Mouse (Mus musculus) gonadal fat pad, adult 2 months (tissue): ENCODE data around the gene Jund. TPM values are rescaled to one million over a fixed set of nuclear protein-coding genes. Genes with fewer than 3 reads are reported as not detected.

Experiments used
- DNase-seq: peaks from one replicate; pipeline ENCODE4 v3.0.0-alpha.2; 2012; ENCODE audit warnings: low read depth
- polyA plus RNA-seq: library from polyadenylated mRNA; depleted of rRNA; stranded (reverse); fragments of >200 nt; gene quantifications from 2 replicates; pipeline ENCODE4 v1.2.3, GENCODE M21; 2012

Jund gene
- polyA plus RNA-seq, 1 experiment, result 170 TPM

DNA sequence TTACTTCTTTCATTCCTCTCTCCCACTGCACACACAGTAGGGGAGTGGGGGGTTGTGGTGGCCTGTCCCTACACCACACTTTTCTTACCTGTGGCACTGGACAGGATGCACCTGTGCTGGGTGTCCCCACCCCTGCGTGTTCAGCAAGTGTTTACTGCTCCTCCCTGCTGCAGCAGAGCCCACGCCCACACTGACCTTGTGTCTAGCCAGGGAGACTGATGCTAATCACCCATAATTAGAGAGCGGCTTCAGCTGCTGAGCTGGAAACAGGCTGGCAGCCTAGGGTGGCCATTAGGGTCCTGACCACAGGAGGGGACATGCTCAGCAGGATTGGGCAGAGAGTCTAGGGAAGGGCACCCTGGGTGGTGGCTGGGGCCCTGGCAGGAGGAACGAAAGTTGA lies 24.0 kb upstream of the Jund start:
- DNase-seq, result no peak

DNA sequence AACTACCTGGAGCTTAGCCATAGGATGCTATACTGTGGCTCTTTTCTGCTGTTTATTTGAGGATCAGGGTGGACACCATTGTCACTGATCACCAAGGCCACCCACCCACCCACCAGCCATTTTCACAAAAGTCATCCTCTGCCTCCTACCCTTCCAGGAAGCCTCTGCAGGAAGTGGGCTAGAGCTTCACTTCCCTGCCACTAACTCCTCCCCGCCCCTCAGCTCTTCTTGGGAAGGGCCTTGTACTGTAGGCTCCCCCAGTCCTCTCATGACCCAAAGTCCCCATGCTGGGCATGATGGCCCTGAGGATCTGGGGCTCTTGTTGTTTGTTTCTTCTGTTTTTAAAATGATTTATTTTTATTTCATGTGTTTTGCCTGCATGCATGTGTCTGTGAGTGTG lies 23.4 kb upstream of the Jund start:
- no peak for DNase-seq

GRCm38 (mm10) chr8:70677451-70678080 lies 21.2 kb upstream of the Jund start:
- DNase-seq, result no peak

- no peak for DNase-seq
Measured at GRCm38 (mm10) chr8:70678679-70679078, 20.1 kb upstream of the Jund start.

DNA sequence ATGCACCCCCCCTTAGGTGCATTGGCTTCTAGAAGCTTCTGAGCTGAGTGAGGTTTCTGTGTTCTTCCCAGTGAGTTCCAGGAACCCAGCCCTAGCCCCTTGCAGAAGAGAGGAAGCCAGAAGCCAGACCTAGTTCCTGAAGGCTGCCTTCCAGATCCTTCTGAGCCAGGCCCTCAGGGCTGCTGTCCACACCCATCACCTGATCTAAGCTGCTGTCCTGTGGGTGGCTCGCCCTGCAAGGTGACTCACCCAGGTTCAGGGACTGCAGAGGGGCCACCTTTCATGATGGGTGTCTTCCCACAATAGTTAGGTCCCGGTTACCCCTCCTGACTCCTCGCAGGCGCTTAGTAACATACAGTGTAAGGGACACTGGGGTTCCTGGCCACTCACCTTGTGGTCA lies 19.3 kb upstream of the Jund start:
- no peak for DNase-seq

DNA sequence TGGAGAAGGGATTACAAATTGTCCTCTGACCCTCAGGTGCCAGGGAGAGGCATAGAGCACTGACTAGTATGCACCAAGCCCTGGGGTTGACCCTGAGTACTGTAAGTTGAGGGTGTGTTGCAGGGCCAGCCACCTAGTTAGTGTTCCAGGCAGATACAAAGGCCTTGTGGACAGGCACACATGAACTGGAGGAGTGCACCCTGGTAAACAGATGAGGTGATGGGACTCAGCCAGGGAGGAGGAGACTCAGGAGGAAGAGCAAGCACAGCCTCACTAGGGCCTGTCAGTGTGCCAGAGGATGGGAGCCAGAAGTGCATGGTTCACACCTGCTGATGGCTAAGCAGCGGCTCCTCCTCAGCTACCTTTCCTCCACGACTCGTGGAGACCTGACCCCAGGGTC lies 18.7 kb upstream of the Jund start:
- DNase-seq, result no peak

GRCm38 (mm10) chr8:70681410-70681809 lies 17.3 kb upstream of the Jund start:
- DNase-seq, result no peak

DNA sequence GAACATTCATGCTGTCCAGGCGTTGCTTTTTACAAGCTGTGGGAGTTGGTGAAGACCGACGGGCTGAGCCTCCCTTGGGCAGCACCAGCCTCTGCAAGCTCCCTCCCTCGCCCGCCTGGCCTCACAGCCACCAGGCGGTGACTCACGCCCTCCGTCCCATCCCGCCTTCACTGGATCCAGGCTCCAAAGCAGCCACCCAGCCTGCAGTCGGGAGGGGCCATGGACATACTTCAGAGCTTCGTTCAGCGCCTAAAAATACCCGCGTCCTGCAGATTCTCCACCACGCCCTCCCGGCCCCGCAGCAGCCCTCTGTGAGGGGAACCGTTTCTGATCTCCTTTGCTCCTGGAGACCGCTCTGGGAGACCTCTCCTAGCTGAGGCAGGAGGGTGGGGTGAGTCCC lies 16.6 kb upstream of the Jund start:
- DNase-seq, result no peak

GRCm38 (mm10) chr8:70682692-70683091 lies 16.1 kb upstream of the Jund start:
- no peak for DNase-seq

- no peak for DNase-seq
Measured at GRCm38 (mm10) chr8:70684291-70684690, 14.5 kb upstream of the Jund start.

DNA sequence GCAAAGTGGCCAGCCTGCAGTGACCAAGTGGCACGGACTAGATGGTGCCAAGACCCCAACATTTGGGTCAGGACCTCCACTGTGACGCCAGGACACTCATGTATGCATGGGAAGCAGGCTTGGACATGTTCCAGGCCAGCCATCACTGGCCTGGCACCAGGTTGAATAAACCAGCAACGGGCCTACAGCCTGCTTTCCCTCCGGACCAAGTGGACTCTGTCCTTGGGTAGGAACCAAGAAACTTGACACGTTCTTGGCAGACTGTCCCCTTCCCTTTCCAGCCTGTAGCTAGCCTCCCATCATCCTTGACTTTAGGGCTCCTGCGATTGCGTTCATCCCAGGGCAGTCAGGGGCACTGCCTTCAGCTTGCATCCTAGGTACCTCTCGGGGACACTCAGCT lies 11.2 kb upstream of the Jund start:
- no peak for DNase-seq

DNA sequence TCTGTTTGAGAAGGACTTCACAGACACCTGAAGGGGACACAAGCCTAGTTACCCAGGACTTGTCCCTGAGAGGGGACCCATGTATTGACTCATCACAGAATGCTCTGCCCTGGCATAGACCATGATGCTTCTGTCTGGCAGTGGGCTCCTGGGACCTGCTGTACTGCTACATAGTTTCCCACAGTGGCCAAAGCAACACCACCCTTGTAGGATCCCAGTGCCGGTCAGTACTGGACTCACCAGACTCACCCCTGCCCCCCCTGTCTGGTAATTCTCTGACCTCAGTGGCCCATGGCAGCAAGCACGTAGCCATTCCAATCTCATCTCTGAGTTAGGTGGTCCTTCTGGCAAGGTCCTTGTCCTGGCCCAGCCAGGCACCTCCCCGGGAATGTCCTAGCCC lies 10.6 kb upstream of the Jund start:
- no peak for DNase-seq

GRCm38 (mm10) chr8:70689892-70690390 lies 8.8 kb upstream of the Jund start:
- no peak for DNase-seq

DNA sequence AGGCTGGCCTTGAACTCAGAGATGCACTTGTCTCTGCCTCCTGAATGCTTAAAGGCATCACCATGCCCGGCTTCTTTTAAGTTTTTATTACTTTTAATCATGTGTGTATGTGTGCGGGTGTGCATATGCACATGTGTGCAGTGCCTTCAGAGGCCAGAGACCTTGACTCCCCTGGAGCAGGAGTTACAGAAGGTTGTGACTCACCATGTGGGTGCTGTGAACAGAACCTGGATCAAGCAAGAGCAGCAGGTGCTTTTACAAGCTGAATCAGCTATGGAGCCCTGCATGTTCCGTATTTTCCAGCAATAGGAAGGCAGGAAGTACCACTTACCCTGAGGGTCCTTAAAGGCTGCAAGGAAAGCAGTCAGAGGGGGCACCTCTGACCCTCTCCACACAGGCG lies 7.5 kb upstream of the Jund start:
- no peak for DNase-seq

GRCm38 (mm10) chr8:70691727-70692231 lies 7.0 kb upstream of the Jund start:
- DNase-seq, result no peak

DNA sequence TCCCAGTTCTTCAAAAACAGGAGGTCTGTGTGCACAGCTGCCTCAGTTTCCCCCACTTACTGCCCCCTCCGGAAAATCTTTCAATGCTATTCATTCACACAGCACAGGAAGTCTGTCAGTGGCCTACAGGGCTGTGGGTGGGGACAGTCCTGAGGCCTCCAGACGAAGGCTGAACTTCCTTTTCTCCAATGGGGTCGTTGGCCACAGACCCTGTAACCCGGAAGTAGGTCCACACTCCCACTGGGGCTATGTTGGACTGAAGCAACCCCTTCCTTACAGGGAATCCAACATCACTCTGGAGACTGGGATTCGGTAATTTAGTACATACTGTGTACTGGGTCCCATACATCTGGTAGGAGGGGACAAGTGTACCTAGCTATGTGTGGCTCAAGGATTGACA lies 5.1 kb upstream of the Jund start:
- no peak for DNase-seq

DNA sequence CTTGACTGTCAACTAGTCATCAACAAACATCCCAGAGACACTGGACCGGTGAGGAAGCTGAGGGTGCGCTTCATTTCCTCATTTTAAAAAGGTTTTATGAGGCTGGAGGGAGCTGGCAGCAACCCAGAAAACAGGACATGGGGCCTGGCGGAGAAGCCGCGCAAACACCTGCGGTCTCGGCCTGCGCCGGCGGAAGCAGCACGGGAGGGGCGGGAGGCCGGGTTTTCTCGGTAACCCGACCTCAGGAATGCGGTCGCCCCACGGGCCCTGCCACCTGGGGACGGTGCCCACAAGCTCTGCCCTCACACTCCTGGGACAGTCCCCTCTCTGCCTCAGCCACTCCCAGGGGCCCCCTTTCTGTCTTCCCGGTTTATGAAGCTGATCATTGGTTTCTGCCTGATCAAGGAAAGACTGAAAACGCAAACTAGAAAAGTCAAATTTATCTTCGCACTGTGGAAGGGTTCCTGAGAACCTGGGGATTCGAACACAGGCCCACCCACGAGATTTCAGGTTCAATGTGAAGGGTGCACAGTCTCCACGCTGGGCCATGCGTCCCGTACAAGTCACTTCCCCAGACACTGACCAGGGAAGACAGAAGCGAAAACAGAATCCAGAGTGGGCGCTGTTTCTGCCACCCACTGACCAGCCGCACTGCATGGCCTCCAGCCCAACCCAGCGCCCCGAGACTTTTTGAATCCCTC lies 3.3 kb upstream of the Jund start:
- no peak for DNase-seq

DNA sequence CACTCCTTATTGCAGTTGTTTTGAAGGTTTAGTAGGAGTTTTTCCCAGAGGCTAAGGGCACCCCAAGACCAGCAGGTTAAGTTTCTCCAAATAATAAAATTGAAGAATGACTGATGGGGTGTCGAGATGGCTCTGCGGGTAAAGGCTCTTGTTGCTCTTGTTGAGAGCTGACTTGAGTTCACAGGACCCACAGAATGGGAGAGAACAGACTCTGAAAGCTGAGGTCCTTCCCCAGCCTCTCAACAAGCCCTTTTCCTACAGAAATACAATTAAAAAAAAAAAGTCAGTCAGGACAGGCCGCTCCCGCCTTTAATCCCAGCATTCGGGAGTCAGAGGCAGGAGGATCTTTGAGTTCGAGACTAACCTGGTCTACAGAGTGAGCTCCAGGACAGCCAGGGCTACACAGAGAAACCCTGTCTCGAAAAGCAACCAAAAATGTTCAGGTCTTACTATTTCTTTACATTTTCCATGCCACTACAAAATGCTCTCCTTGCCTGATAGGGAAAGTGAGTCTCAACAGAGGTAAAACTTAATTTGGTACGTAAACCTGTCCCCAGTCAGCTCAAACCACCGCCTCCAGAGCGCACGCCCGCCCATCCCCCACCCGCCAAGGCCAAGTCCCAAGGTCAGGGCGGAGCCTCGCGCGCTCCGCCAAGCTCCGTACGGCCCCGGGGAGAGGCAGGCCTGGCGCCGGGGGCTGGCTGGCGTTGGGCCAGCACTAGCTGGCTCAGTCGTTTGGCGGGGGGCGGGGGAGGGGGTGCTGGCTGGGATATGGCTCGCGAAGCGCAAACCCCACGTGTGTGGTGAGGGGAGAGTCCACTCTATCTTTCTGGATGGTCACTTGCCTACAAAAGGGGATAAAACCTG lies 2.5 kb upstream of the Jund start:
- no peak for DNase-seq

DNA sequence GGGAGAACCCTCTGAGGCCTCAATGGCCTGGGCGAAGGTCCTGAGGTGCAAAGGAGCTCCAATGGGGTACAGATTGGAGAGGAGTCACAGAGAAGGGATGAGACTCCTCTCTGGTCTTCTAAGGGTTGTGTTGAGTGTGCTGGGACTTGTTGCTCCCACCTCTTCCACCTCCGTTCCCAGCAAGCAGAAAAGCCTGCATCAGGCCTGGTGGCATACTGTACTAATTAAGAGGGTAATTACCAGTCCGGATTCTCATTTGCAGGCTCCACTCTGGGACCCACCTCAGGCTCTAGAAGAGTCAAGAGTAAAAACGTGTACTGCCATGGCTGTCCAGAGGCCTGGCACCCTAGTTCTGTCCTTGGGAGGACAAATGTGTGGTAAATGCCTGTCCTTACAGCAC lies 1.8 kb upstream of the Jund start:
- no peak for DNase-seq

- DNase-seq, result no peak
Measured at GRCm38 (mm10) chr8:70697366-70698250, 1.1 kb upstream of the Jund start.

DNA sequence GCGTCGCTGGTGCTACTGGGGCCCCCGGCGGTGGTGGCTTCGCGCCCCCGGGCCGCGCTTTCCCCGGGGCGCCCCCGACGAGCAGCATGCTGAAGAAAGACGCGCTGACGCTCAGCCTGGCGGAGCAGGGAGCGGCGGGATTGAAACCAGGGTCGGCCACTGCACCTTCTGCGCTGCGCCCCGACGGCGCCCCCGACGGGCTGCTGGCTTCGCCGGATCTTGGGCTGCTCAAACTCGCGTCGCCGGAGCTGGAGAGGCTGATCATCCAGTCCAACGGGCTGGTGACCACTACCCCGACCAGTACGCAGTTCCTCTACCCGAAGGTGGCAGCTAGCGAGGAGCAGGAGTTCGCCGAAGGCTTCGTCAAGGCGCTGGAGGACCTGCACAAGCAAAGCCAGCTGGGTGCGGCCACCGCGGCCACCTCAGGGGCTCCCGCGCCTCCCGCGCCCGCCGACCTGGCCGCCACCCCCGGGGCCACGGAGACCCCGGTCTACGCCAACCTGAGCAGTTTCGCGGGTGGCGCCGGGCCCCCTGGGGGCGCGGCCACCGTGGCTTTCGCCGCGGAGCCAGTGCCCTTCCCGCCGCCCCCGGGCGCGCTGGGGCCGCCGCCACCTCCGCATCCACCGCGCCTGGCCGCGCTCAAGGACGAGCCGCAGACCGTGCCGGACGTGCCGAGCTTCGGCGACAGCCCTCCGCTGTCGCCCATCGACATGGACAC lies 526 bp downstream of the Jund start:
- no peak for DNase-seq
